Mouse (Mus musculus) cerebellum, postnatal 14 days (tissue): ENCODE data around the gene Rnf224.

Experiments used
- DNase-seq, 2 experiments: peaks; one replicate each; pipeline ENCODE4 v3.0.0; 2021; ENCODE audit warnings: mixed read lengths in 2 of 2

Gene Rnf224

DNA sequence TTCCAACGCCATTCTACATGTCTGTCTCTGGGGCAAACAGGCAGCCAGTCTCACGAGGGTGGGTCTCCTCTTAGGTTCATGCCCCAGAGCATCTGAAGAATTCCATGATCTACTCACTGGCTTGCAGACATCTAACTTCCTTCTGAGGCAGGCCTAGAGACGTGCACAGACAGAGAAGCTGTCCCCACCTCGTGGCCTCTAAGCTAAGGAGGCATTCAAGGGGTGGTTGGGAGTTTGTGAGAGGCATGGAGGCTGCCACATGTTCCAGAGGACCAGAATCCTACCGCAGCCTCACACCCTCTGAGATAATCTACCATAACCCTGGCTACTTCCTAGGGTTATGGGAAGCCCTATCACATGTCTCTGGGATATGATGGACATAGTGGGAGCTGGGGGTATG is 42.6 kb downstream of the Rnf224 start:
- DNase-seq: no peak

DNA sequence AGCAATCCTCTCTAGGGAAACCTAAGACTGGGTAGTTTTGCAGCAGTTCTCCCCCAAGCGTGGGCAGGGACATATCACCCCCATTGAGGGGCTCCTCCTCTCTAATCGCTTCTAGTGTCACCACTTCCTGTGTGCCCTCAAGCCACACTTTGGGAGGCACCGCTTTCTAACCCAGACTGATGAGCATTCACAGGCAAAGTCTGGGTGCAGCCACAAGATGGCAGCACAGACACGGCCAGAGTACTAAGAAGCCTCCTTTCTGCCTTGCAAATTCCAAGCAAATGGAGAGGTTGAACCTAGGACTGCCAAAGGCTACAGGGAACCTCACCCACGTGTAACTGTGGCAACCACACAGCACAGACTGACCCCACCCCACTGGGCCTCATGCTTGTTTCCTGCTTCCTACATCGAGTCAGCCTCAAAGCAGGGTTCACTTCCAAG is 43.2 kb downstream of the Rnf224 start:
- DNase-seq: peak; percentile 89 to 91

DNA sequence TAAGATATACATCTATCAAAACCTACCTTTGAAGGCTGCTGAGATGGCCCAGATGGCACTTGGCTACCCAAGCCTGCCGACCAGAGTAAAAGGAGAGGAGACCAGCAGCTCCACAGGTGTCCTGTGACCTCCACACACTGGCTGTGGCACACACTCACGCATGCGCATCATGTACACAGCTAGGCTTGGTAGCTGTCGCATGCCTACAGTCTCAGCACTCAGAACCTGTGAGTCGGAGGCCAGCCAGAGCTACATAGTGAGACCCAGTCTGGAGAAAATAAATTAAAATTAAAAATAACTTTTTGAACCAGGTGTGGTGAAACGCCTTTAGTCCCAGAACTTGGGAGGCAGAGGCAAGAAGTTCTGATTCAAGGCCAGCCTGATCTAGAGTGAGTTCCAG is 48.7 kb downstream of the Rnf224 start:
- no peak for DNase-seq

DNA sequence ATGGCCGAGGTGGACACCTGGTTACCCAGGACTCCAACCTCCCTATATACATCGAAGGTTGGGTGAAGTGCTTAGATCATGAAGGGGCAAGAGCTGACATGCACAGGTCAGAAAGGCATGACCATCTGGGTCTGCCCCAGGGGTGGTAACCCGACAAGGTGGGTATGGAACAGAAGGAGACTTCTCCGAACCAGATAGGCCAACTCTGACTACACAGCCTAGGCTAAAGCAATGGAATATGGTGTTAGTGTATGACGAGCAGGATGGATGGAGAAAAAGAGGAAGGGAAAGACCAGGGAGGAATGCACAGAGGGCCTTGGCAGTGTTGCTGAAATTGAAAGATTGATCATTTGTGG is 50.0 kb downstream of the Rnf224 start:
- DNase-seq: no peak

DNA sequence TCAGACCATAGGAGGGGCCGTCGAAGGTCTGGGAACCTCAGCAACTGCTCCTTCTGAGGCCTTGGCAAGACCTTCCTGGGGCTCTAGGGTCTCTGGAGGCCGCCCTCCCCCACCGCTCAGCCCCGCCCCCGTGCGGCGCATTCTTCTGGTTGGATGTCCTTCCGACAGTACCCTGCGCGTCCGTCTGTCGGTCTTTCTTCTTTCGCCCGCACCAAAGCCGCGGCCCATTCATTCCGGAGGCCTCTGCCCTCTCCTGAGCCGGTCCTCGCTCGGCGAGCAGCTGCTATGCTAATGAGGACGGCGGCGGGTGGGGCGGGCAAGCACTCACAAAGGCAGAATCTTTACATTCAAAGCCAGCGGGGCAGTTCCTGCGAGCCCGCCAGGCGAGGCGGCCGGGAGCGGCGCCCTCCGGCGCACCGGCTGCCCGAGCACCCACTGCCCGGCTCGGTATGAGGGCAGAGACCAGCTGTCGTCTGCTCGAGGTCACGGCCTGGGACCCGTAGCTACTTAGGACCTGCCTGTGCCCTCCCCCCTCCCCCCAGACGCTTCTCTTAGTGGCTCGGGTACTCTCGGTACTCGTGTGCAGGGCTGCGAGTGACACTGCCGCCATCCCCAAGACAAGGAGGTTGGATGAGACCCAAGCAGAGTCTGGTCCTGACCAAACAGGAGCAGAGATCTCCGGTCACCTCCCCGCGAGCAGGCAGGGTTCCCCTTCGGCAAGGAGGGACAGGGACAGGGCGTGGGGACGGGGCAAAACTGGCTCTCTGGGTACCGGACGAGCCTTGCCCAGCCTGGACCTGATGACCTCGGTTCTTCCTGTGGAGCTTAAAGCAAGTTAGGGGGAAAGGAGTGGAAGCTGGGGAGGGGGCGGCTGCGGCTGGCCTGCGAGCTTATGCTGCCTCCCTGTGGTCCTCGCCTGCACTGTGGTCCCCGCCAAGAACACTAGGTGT is 50.7 kb downstream of the Rnf224 start:
- DNase-seq: peak; percentile 39 to 57

DNA sequence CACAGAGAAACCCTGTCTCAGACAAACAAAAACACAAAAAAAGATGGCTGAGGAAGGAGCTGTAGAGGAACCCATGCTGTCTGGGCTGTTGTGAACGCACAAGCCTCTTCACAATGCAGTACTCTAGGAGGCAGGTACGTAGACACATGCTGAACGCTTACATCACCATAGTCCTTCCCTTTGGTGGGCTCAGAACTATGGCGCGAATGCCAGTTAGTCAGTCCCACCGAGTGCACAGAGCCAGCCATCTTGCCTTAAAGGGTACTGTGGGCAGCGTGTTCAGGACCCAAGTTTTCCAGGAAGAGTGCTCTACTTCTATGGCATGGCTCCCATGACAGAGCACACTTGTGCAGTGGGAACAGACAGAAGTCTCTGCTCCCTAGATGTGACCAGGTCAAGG is 52.1 kb downstream of the Rnf224 start:
- DNase-seq: no peak
